Mouse (Mus musculus): ENCODE data around the gene 1700088E04Rik.

The 1700088E04Rik gene

GRCm38 (mm10) chr15:79098220-79098619 lies 42.8 kb downstream of the 1700088E04Rik start:
- DNase-seq: no peak

GRCm38 (mm10) chr15:79097611-79098025 lies 43.4 kb downstream of the 1700088E04Rik start:
- DNase-seq: no peak

DNA sequence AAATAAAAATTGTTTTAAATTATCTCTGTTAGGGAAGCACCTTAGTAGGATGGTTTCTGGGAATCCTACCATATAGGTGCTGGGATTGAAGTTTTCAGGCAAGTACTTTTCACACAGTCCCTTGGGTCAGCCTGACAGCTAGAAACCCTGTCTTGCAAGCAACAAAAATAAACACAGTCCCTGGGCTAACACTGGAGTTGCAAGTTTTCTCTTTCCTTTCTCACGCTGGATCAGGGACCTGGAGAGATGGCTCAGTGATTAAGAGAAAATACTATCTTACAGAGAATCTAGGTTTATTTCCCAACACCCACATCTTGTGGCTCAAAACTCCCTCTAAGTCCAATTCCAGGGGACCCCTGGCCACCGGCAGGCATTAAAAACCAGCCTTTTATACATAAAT lies 43.9 kb downstream of the 1700088E04Rik start:
- DNase-seq: no peak

DNA sequence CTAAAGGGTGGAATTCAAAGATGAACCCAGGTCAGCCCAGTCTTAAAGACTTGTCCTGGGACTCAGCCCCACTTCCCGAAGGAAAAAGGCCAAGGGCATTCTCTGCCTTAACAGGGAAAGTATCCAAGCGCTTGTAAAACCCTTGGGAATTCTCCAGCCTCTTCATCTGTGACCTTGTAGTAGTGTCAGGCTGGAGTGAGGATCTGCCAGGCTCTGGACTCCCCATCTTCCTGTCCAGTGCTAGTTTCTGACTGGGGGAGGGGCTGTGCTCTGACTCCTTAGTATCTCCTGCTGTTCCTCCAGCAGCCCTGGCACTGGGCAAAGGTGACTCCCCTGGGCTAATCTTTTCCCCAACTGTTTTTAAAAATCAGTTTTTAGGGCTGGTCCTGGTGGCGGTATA lies 44.5 kb downstream of the 1700088E04Rik start:
- no peak for DNase-seq

- no peak for DNase-seq
These were observed 45.6 kb downstream of the 1700088E04Rik start for GRCm38 (mm10) chr15:79095483-79095882.

GRCm38 (mm10) chr15:79093083-79093839 lies 47.8 kb downstream of the 1700088E04Rik start:
- no peak for DNase-seq

DNA sequence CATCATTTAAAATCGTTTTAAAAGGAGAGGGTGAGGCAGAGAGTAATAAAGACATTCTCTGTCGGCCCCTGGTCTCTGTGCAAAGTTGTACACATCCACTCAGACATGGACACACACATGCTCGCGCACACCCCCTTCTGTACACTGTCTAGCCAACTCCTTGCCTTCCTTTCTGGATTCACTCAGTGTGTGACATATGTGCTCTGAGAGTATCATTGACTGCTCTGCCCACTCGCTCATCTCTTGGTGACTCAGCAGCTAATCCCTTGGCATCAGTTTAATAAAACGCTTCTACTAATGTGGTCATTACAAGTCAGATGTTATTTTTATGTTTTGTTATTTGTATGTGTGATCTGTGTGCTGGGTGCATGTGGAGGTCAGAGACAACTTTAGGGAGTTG lies 48.8 kb downstream of the 1700088E04Rik start:
- no peak for DNase-seq

DNA sequence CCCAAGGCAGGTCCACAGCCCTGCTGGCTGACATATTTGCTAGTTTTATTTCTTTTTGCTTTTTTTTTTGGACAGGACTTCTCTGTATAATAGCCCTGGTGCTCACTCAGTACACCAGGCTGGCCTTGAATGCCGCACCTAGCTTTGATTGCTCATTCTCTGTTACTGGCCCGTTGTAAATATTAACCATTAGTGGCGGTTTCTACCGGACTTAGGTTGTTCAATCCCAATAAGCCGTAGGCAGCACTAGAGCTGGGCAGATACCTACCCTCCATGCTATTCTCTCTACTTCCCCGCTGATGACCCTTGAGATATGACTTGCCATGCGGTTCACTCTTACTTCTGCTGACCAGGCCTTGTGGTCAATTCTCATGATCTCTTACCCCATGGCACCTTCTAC lies 61.5 kb downstream of the 1700088E04Rik start:
- no peak for DNase-seq
